Mouse (Mus musculus) monocyte, adult 5-6 weeks (primary cell): ENCODE measurements at regions not wholly inside any gene's neighbourhood (a gene's known extent, or its start where the extent isn't known, plus 50 kb on each side); places are given as distances from the start of the nearest gene placed in this dataset.
"Not testable (repeated sequence)": the region's sequence is repeated elsewhere in the genome, so short reads cannot be mapped to it uniquely, and the experiment has no call there.

Experiments used
- ATAC-seq: fragments of 153-309, 156-312 bp; replicated peaks from 2 replicates; pipeline ENCODE4 v1.8.0; 2017; ENCODE audit warnings: mild to moderate bottlenecking; ENCODE audit not compliant: low TSS enrichment, insufficient number of reproducible peaks, severe bottlenecking, poor library complexity, low FRiP score

DNA sequence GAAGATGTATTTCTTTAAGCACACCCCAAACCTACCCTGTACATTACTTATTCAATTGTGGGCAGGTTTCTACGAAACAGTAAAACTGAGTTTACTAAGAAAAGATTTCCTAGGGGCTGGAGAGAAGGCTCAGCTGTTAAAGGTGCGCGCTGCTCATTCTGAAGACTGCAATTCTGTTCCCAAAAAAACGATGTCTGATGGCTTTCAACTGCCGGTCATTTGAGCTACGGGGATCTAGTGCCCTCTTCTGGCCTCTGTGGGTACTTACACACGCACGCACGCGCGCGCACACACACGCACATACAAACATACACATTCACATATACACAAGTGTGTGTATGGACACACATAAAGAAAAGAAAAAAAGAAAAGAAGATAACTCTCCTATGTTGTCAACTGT is 106.6 kb upstream of the Mdm1 start:
- ATAC-seq = no peak

DNA sequence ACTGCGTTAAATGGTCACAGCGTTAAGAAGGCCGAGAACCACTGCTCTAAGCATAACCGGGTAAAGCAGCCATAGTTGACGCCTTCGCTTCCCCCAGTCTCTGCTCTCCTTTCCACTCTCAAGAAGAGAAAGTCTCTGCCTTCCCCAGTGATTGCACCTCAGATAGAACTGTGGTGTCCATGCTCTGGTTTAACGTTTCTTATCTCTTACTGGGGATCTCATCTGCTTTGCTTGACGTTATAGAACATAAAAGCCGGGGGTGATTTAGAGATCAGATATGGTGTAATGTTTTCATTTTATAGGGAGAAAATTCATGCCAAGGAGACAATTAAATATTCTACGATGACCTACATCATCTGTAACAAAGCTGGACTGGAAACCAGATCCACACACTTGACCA is 103.1 kb upstream of the Mdm1 start:
- no peak for ATAC-seq

DNA sequence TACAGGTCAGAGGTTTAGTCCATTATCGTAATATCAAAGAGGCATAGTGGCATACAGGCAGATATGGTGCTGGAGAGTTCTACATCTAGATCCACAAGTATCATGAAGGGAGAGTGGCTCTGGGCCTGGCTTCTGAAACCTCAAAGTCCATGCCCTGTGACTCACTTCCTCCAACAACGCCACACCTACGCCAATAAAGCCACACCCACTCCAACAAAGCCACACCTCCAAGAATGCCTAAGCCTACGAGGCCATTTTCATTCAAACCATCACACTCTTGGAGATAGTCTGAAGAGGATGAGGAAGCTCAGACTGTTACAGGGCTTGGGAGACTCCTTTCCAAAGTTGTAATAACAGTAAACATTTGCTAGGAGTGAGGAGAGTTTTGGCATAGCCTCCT is 102.6 kb upstream of the Mdm1 start:
- 0 out of 2 replicates have a peak, but pooled peaks have one; percentile 40 for ATAC-seq

DNA sequence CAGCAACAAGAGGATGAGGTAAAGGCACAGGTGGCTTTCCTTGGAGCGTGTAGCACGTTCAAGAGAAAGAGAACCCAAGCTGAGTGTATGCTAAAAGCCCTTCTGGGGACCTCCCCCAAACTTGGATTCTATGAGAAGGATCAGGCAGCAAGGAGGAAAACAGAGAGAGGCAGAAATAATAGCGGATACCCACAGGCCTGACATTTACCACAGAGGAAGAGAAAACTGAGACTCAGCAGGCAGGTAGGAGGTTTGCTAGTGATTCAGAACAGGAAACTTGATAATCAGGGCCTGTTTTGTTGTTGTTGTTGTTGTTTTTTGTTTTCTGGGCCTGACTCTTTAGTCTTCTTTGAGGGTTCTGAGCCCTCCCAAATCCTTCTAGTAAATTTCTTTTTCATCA is 100.5 kb upstream of the Mdm1 start:
- no peak for ATAC-seq

DNA sequence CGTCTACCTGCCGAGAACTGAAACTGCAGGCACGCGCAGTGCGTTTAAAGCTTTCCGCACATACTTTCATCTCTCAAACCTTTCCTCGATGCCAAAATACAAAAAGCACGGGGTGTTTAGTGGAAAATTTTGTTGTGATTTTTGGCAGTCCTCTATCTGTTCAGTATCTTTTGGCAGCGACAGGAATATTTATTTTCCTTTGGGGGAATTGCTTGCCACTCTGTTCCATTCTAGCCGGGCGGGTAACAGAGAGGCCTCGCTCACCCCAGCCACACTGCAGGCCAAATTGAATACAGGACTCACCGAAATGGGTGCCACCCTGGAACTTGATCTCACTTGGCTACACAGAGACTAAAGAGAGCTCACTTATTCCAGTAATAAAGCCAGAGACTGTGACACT is 97.8 kb upstream of the Mdm1 start:
- no peak for ATAC-seq

DNA sequence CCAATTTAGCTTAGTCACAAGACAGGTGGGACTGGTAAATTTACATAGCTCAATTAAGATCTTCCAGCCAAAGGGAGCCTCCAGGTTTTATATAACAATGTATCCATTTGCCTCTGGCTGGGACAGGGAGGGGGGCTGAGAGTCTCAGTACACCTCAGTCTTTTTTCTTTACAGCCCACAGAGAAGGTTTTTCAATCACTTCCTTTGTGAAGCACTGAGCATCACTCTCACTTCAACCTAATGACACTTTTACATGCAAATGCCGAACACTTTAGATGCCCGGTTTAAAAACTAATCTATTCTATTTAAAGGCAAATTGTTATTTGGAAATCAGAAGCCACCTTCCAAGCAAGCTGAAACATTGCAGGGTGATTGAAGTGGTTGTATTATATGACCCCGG is 96.8 kb upstream of the Mdm1 start:
- no peak for ATAC-seq

DNA sequence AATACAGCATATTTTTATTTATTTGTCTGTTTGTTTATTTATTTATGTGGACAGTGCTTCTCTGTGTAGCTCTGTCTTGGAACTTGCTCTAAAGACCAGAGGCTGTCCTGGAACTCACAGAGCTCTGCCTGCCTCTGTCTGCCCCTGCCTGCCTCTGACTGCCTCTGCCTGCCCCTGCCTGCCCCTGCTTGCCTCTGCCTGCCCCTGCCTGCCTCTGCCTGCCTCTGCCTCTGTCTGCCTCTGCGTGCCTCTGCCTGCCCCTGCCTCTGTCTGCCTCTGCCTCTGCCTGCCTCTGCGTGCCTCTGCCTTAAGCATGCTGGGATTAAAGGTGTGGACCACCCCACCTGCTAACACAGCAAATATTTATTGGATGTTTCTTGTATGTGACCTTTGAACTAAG is 96.2 kb upstream of the Mdm1 start:
- ATAC-seq = no peak

DNA sequence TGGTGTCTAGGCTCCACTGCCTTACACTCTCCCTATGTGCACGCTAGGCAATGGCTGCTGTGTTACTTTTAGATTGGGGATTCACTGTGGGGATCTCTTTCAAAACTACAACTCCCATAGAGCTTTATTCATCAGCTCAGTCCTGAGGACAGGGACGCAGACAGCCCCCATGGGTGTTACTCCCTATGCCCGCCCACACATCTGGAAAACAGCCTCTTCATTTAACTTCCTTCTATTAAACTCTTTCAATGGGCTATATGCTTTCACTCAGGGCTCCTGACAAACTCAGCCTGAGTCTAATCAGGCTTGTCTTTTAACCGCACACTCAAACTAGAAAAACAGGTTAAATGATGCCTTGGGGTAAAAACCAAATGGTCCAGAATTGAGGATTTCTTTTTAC is 95.3 kb upstream of the Mdm1 start:
- ATAC-seq = no peak

DNA sequence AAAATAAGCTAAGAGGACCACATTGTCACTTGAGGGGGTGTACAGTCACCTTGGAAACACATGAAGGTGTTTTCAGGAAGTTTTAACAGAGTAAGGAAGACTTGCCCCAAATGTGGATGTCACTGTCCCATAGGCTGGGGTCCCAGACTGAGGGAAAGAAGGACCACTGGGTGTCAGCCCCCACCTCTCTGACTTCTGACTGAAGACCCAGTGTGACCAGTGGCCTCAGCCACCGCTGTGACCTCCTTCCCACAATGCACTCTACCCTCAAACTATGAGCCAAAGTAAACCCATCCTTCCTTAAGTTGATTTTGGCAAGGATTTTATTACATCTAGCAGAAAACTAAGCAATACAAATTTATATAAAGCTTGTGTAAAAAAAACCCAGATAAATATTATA is 94.8 kb upstream of the Mdm1 start:
- ATAC-seq = no peak

DNA sequence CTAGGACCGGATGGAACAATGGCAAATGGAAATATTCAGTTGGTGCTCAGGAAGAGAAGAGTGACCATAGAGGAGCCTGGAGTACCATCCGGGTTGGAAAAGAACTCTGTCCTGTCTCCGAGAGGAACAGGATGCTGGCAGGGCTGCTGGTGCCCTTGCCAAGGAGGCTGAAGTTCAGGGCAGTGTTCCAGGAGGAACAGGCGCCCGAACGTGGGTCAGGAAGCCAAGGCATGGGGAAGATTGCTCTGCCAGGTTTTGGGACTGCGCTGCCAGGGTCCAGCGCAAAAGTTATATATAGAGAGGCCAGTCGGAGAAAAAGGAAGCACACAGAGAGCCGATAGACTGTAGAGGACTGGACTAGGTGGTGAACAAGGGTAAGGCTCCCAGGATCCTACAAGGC is 92.3 kb upstream of the Mdm1 start:
- no peak for ATAC-seq

DNA sequence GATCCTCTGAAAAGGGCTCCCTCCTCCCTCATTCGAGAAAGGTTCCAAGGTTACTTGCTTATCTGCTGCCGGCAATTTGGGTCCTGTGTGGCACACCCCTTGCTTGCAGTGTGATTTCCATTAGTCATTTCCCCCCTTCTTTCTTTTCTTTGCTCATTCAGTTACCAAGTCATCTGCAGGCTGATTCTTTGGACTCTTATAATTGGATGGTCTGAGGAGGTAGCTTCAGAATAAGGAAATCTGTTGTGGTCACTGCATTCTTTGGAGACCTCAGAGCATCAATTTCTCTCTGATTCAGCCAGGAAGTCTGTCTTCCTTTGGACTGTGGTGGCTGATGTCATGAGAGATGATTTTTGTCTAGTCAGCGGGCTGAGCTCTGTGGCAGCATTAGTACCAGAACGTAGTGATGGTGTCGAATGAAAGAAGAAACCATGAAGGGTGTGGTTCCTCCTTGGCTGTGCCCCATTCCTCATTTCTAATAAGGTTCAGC is 91.4 kb upstream of the Mdm1 start:
- ATAC-seq = peak; percentile 79

DNA sequence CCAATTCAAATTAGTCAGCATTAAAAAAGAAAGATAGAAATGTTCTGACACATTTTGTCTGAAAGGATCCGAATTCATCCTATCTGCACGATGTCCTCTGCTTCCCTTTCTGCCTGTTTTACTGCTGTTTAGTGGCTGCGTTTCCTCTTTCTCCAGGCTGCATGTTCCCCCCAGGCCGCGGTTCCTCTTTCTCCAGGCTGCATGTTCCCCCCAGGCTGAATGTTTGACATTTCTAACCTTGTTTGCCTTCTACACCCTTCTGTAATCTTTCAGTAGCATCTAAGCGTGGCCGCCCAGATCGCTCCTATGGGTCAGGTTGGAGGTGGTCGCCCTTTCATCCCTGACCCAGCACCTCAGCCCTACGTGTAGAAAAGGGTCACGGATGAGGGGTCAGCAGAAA is 89.6 kb upstream of the Mdm1 start:
- ATAC-seq = peak; percentile 59

DNA sequence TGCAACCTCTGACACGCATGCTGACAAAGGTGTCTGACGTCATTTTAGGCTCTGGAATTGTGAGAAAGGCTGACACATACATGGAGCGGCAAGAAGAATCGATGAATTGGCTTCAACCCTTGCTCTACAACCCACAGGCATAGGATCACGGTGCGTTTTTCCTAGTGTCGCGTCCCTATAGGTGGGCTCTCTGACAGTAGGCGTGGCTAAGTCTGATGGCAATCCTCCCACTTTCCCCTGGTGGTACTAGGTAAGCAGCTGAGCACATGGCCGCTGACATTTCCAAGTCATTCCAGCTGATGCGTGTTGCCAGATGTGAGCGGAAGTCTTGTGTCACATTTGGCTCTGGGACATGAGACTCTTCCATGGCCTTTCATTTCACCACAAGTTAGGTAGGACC is 89.1 kb upstream of the Mdm1 start:
- peak; percentile 30 for ATAC-seq

DNA sequence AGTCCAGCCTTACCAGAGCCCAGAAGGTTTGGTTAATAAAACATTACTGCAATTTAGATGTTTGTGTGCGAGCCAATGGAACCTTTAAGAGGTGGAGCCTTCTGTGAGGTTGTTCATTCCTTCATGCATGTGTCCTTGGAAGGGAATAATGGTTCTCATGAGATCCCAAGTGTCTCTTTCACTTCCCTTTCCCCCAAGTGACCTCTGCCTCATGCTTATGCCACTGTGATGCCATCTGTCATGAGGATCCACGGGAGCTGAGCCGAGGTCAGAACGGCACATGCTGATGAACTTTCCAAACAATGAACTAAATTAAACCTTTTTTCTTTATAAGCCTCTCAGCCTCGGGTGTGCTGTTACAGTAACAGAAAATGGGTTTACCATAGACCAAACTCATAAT is 88.6 kb upstream of the Mdm1 start:
- peak; percentile 62 for ATAC-seq

DNA sequence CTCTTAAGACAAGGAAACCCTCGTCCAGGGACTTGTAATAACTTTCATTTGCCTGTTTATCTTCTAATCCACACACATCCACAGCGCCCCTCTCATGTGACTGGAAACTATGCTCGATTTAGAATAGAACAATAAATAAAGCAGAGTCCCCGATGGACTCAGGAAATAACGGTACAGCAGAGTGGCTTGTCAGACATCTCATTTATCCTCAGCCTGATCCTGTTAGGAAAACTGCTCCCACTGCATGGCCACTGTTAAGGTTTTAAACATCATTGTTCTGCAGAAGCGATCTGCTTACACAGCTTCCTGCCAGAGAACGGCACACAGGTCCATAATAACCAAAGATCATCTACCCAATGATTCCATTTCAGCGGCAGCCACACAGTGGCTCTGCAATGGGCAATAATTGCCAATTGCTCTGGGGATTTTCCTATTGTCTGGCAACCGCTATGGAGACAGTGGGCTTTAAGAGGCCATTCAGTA is 84.8 kb upstream of the Mdm1 start:
- no peak for ATAC-seq

DNA sequence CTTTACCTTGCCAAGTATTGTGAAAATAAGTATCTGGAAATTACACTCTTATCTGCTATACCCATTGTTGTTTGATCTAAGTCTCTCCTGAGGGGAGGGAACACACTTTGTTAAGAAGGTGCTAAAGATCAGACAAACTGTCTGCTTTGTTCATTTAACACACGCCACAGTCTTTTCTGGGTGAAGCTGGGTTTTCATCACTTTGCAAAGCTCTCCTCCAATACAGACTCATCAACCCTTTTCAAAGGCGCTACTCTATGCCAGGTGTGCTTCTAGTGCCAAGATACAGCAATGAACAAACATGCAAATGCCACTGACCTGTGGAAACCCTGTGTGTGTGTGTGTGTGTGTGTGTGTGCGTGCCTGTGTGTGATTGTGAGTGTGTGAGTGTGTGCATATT is 84.1 kb upstream of the Mdm1 start:
- ATAC-seq = no peak

DNA sequence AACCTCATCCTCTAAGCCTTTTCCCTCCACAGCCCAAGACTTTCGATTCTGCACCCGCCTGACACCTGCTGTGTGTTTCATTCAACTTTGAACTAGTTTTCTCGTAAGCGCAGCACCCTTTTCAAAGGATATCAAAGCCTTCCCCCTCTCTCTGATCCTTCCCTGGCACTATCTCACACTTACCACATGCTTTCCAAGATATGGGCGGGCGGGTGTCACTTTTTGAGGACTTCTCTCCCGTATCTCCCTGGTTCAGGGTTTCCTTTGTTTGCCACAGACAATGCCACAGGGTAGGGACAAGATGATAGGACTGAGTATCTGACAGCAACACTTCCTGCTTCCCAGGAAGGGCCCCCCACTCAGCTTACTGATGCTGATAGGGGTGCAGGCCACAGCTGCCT is 76.8 kb upstream of the Mdm1 start:
- ATAC-seq = no peak

DNA sequence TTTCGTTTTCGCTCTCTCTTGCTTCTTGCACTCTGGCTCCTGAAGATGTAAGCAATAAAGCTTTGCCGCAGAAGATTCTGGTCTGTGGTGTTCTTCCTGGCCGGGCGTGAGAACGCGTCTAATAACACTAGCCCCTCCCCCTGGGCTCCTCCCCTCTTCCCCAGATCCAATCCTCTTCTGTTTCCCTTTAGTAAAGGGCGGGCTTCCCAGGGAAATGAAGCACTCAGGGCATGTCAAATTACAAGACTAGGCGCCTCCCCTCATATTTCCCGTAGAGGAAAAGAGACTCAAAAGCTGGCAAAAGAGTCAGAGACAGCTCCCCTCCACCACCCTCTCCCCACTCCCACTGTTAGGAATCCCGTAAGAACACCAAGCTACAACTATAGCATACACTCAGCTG is 65.3 kb upstream of the Mdm1 start:
- ATAC-seq = not testable (repeated sequence)

DNA sequence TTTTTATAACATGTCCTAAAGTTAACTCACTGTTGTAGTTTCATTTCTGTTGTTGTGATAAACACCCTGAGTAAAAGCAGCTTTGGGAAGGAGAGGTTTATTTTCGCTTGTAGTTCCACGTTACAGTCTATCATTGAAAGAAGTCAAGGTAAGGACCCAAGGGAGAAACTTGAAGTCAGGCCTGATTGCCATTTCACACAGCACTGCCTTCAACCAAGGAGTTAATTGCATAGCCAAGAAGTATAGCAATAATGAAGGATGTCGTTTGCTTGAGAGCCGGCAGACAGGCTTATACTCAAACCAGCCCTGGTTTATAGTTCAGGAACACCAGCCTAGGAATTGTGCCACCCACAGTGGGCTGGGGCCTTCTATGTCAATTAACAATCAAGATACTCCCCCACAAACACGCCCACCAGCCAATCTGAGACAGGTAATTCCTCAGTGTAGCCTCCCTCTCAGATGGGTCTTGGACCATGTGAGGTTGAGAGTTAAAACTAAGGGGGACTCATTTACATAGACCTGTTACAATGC is 59.9 kb upstream of the Mdm1 start:
- no peak for ATAC-seq

DNA sequence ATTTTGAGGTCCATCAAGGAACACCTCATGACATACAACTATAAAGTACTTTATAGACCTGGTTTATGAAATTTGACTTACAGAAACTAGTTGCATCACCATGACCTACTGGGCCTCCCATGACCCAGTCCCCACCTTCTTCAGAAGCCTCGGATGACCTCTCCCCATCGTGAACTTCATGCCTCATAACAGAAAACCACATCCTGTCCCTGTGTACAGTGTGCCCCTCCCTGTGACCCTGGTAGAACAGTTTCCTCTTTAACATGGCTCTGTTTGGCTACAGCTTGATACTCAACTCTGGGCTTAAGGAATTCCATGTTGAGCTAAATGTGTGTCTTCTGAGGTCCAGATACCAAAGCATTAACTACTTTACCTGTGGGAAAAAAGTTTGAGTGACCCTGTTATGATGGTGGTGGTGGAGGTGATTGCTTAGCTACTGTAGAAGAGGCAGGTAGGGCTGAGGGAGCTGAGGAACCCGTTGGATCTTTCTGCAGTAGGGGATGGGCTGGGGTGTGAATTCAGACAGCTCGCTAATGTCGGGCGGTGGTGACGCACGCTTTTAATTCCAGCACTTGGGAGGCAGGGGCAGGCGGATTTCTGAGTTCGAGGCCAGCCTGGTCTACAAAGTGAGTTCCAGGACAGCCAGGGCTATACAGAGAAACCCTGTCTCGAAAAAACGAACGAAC is 58.4 kb upstream of the Mdm1 start:
- ATAC-seq = peak; percentile 68

DNA sequence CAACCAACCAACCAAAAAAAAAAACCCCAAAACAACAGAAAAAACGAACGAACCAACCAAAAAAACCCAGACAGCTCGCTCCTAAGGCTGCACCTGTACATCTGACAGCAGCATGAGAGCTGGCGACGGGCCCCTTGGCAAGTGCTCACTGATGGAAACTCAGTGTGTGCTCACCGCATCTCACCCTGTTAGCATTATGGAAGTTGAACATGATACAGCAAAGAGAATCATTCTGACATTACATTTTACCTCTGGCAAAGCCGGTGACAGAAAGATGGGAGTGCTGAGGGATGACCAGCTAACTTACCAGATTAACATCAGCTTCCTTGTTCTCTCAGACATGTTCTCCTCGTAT is 57.9 kb upstream of the Mdm1 start:
- ATAC-seq = no peak
